Comparison of ENCODE assay signal across 17 mouse cellular contexts in the genomic region with DNA sequence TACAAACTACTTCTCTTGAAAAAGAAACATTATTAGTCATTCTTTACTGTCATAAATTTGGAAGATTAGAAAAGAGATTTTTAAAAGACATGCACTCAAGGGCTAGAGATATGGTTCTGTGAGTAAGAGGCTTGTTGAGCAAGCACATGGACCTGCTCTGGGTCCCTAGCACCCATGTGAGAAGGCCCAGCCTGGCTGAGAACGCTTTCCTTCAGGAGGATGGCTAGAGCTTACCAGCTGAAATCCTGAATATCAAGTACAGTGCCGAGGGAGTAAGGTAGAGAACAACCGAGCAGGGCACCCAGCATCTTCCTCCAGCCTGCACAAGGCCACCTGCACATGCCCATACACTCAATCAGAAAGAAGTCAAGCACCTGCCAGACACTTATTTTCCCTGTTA.
"Had no signal": no experiment of that assay in that cellular context is flagged by ENCODE, and none has a peak within 500 bp of the region (broad histone marks: within the 10 kb centered on the region; RNA-seq: fewer than 3 reads in every experiment).

No protein-coding gene starts in this region.

- DNase-seq: kidney, postnatal 25 days; layer of hippocampus, adult 9-11 months; liver, embryonic 13.5 days; lung, adult 2 months; lung, postnatal 14 days; lung, postnatal 4 days; right cerebral cortex, adult 18-20 months; right cerebral cortex, postnatal 14 days; right cerebral cortex, postnatal 4 days; thymus, postnatal 25 days had no signal

- ATAC-seq: midbrain, embryonic 15.5 days had no signal

- H3K4me1 ChIP-seq: liver, embryonic 13.5 days; midbrain, embryonic 15.5 days; neural tube, embryonic 12.5 days; neural tube, embryonic 15.5 days; stomach, embryonic 15.5 days had no signal

- H3K9ac ChIP-seq: liver, embryonic 13.5 days; midbrain, embryonic 15.5 days; neural tube, embryonic 12.5 days; neural tube, embryonic 15.5 days; stomach, embryonic 15.5 days had no signal

- H3K27ac ChIP-seq: kidney, postnatal 0 days; layer of hippocampus, adult 2 months; liver, embryonic 13.5 days; midbrain, embryonic 15.5 days; neural tube, embryonic 12.5 days; neural tube, embryonic 15.5 days; stomach, embryonic 15.5 days had no signal

- H3K4me3 ChIP-seq: layer of hippocampus, adult 2 months; liver, embryonic 13.5 days; midbrain, embryonic 15.5 days; neural tube, embryonic 12.5 days; neural tube, embryonic 15.5 days; stomach, embryonic 15.5 days had no signal

- H3K36me3 ChIP-seq: midbrain, embryonic 15.5 days; neural tube, embryonic 12.5 days; neural tube, embryonic 15.5 days; stomach, embryonic 15.5 days had no signal

- H3K27me3 ChIP-seq: liver, embryonic 13.5 days; midbrain, embryonic 15.5 days; neural tube, embryonic 12.5 days; neural tube, embryonic 15.5 days; stomach, embryonic 15.5 days had no signal

- H3K4me2 ChIP-seq: liver, embryonic 13.5 days; midbrain, embryonic 11.5 days; midbrain, embryonic 15.5 days; neural tube, embryonic 12.5 days; neural tube, embryonic 15.5 days; stomach, embryonic 15.5 days had no signal

- H3K9me3 ChIP-seq: liver, embryonic 13.5 days; midbrain, embryonic 15.5 days; neural tube, embryonic 12.5 days; neural tube, embryonic 15.5 days; stomach, embryonic 15.5 days had no signal
